Mouse (Mus musculus) heart, embryonic 16.5 days (tissue): Measurements from ENCODE around the gene Tmsb10. TPM values are rescaled to one million over a fixed set of nuclear protein-coding genes. Genes with fewer than 3 reads are reported as not detected.

Experiments
- ATAC-seq: fragments of 200-750 bp; cut with Nextera tagmentation; replicated peaks from 2 replicates; pipeline ENCODE4 v1.8.0; 2017; ENCODE audit warnings: moderate number of reproducible peaks; ENCODE audit not compliant: insufficient read depth, low FRiP score; ENCODE audit errors: extremely low read depth
- H3K27ac ChIP-seq: fragments of 300-500 bp; sonication (generic); 2 replicates; pipeline ENCODE4 v1.5.1; 2014; ENCODE audit warnings: mild to moderate bottlenecking, low read length, control low read depth, moderate library complexity
- H3K27me3 ChIP-seq: fragments of 300-500 bp; sonication (generic); 2 replicates; pipeline ENCODE4 v1.6.1; 2014; ENCODE audit warnings: low read length, mixed read lengths; ENCODE audit not compliant: control insufficient read depth, insufficient read depth
- H3K36me3 ChIP-seq: fragments of 300-500 bp; sonication (generic); 2 replicates; pipeline ENCODE4 v1.6.1; 2014; ENCODE audit not compliant: control insufficient read depth, insufficient read depth
- H3K4me1 ChIP-seq: fragments of 300-500 bp; sonication (generic); 2 replicates; pipeline ENCODE4 v1.6.1; 2014; ENCODE audit warnings: low read length, mixed read lengths; ENCODE audit not compliant: control insufficient read depth, insufficient read depth
- H3K4me2 ChIP-seq: fragments of 300-500 bp; sonication (generic); 2 replicates; pipeline ENCODE4 v1.6.1; 2014; ENCODE audit warnings: low read depth, mild to moderate bottlenecking, control low read depth, low read length
- H3K4me3 ChIP-seq: fragments of 300-500 bp; sonication (generic); 2 replicates; pipeline ENCODE4 v1.5.1; 2014; ENCODE audit warnings: mild to moderate bottlenecking, control low read depth, low read length
- H3K9ac ChIP-seq: fragments of 300-500 bp; sonication (generic); 2 replicates; pipeline ENCODE4 v1.6.1; 2014; ENCODE audit warnings: low read length, control low read depth
- H3K9me3 ChIP-seq: fragments of 300-500 bp; sonication (generic); replicated peaks from 2 replicates; pipeline ENCODE4 v1.6.1; 2016; ENCODE audit warnings: low read length; ENCODE audit not compliant: control insufficient read depth
- WGBS: fragments of 180-500 bp; shearing (Covaris S2); extraction: QIAGEN DNeasy Blood & Tissue Kit; methylation state at CpG from one replicate; pipeline ENCODE4 v1.1.7; 2014; 5-methylcytosine and 5-hydroxymethylcytosine counted together
- polyA plus RNA-seq: library from polyadenylated mRNA; unstranded; fragments of >200 nt; fragmentation: Nextera tagmentation; extraction: Ambion mirVana; gene quantifications from 2 replicates; pipeline ENCODE4 v1.2.1, GENCODE M21; 2015

Tmsb10 gene
- polyA plus RNA-seq, 1 experiment from 2014 or later = 998 TPM

- Histone ChIP-seq H3K4me2 (no peak overlapping the region), H3K36me3 (no peaks in the 10 kb centered on the region), H3K4me3 (no peak overlapping the region), H3K27me3 (no peaks in the 10 kb centered on the region), H3K9ac (no peak overlapping the region), H3K9me3 (no peaks in the 10 kb centered on the region), H3K27ac (peak overlapping the region; percentile 68; the same call in 1 of the 2 replicates), H3K4me1 (peaks cover 15% of the 10 kb centered on the region; the same call in 1 of the 2 replicates)
- 0 out of 2 replicates have a peak, but pooled peaks have one; percentile 46 for ATAC-seq
- WGBS = 47% methylated on average over 6 of the region's 6 CpGs
Measured at GRCm38 (mm10) chr6:72981851-72982250, 23.3 kb upstream of the Tmsb10 start.

GRCm38 (mm10) chr6:72981124-72981651 is 22.6 kb upstream of the Tmsb10 start:
- peak overlapping the region; percentile 68 for H3K27ac ChIP-seq
- H3K36me3 ChIP-seq = no peaks in the 10 kb centered on the region
- peaks cover 15% of the 10 kb centered on the region; the same call in 1 of the 2 replicates for H3K4me1 ChIP-seq
- whole genome bisulfite sequencing = 21% methylated on average over 9 of the region's 9 CpGs
- peak; percentile 65 for ATAC-seq
- H3K9me3 ChIP-seq = no peaks in the 10 kb centered on the region
- H3K9ac ChIP-seq = peak overlapping the region; percentile 9; the same call in 1 of the 2 replicates
- no peaks in the 10 kb centered on the region for H3K27me3 ChIP-seq
- no peak overlapping the region for H3K4me2 ChIP-seq
- H3K4me3 ChIP-seq = no peak overlapping the region

DNA sequence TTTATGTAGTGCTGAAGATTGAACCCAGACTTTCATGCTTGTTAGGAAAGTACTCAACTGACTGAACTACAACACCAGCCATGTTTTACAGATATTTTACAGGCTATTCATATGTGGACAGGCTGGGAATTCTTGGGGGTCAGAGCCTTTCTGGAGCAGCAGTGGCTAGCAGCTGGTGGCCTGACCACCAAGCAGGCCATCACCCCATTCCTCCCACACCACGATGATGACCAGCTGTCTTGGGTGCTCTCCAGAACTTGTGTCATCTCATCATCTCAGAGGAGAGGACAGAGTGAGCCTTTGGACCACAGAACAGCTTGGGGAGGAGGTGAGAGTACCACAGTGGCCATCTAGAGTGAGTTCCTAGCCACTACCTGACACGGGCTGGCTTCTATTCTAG is 18.3 kb upstream of the Tmsb10 start:
- peaks cover 13% of the 10 kb centered on the region; the same call in 1 of the 2 replicates for H3K4me1 ChIP-seq
- H3K9ac ChIP-seq = no peak overlapping the region
- no peaks in the 10 kb centered on the region for H3K36me3 ChIP-seq
- H3K27ac ChIP-seq = no peak overlapping the region
- no peaks in the 10 kb centered on the region for H3K9me3 ChIP-seq
- no peak overlapping the region for H3K4me3 ChIP-seq
- ATAC-seq = no peak
- H3K27me3 ChIP-seq = no peaks in the 10 kb centered on the region
- H3K4me2 ChIP-seq = no peak overlapping the region
- 83% methylated on average over 2 of the region's 2 CpGs for WGBS

GRCm38 (mm10) chr6:72971074-72971473 is 12.5 kb upstream of the Tmsb10 start:
- WGBS = 61% methylated on average over 3 of the region's 3 CpGs
- Histone ChIP-seq H3K4me3 (no peak overlapping the region), H3K4me2 (no peak overlapping the region), H3K27ac (no peak overlapping the region), H3K27me3 (no peaks in the 10 kb centered on the region), H3K9ac (no peak overlapping the region), H3K4me1 (no peaks in the 10 kb centered on the region), H3K9me3 (no peaks in the 10 kb centered on the region), H3K36me3 (no peaks in the 10 kb centered on the region)
- ATAC-seq = no peak

DNA sequence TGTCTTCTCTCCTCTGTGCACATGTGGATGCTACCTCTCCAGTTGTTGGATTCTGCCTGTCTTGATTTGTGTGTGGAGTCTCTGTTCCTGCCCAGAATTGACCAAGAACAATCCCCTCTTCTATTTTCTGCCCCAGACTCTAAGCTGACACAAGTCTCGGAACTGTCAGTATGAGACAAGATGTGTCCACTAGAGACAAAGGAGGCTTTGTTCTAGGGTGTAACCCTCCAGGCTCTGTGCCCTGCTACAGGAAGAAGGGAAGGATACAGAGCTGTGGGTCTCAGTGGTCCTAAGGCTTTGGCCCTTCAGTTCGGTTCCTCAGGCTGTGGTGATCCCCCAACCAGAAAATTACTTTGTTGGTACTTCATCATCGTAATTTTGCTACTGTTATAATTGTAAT is 11.2 kb upstream of the Tmsb10 start:
- no peaks in the 10 kb centered on the region for H3K4me1 ChIP-seq
- no peaks in the 10 kb centered on the region for H3K27me3 ChIP-seq
- H3K9me3 ChIP-seq = no peaks in the 10 kb centered on the region
- no peak overlapping the region for H3K27ac ChIP-seq
- H3K36me3 ChIP-seq = no peaks in the 10 kb centered on the region
- 78% methylated on average over 3 of the region's 3 CpGs for WGBS
- H3K4me2 ChIP-seq = no peak overlapping the region
- no peak overlapping the region for H3K4me3 ChIP-seq
- H3K9ac ChIP-seq = no peak overlapping the region
- no peak for ATAC-seq

- no peak for ATAC-seq
- 88% methylated on average over 6 of the region's 6 CpGs for WGBS
- Histone ChIP-seq H3K4me1 (peaks cover 3% of the 10 kb centered on the region; the same call in 1 of the 2 replicates), H3K27me3 (no peaks in the 10 kb centered on the region), H3K27ac (no peak overlapping the region), H3K36me3 (no peaks in the 10 kb centered on the region), H3K9me3 (no peaks in the 10 kb centered on the region), H3K9ac (no peak overlapping the region), H3K4me2 (no peak overlapping the region), H3K4me3 (no peak overlapping the region)
Measured at GRCm38 (mm10) chr6:72965199-72965598, 6.7 kb upstream of the Tmsb10 start.

DNA sequence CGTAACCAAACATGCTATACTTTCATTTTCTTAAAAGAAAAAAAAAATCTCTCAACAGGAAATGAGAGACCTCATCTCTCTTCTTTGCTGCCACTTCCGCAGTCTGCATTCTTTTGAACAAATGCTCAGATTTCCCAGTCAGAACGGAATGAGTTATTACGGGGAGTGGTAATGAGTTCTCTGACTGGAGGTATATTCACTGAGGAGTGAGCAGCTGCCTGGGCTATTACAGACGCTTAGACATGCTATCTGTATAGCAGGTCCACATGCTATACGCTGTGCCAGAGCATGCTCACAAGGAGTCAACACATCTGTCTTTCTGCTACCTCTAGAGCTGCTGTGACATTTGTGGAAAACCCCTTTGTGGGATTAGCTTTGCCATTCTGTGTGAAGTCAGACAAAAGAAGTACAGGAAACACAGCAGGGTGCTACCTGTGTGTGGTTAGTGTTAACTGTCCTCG is 3.8 kb upstream of the Tmsb10 start:
- no peak for ATAC-seq
- Histone ChIP-seq H3K36me3 (no peaks in the 10 kb centered on the region), H3K4me3 (no peak overlapping the region), H3K27me3 (no peaks in the 10 kb centered on the region), H3K4me2 (peak overlapping the region; percentile 5), H3K9me3 (no peaks in the 10 kb centered on the region), H3K4me1 (peaks cover 3% of the 10 kb centered on the region), H3K9ac (no peak overlapping the region), H3K27ac (peak overlapping the region; percentile 5; the same call in 1 of the 2 replicates)
- 45% methylated on average over 7 of the region's 7 CpGs for WGBS

- H3K27me3 ChIP-seq = no peaks in the 10 kb centered on the region
- no peak overlapping the region for H3K9ac ChIP-seq
- no peaks in the 10 kb centered on the region for H3K36me3 ChIP-seq
- ATAC-seq = no peak
- no peak overlapping the region for H3K27ac ChIP-seq
- H3K9me3 ChIP-seq = no peaks in the 10 kb centered on the region
- H3K4me3 ChIP-seq = no peak overlapping the region
- H3K4me1 ChIP-seq = peaks cover 7% of the 10 kb centered on the region
- H3K4me2 ChIP-seq = no peak overlapping the region
- WGBS = 86% methylated on average over 9 of the region's 9 CpGs
Measured at GRCm38 (mm10) chr6:72961603-72962002, 3.1 kb upstream of the Tmsb10 start.

- WGBS = 83% methylated on average over 5 of the region's 5 CpGs
- Histone ChIP-seq H3K9ac (no peak overlapping the region), H3K4me3 (no peak overlapping the region), H3K27ac (no peak overlapping the region), H3K9me3 (no peaks in the 10 kb centered on the region), H3K4me2 (no peak overlapping the region), H3K27me3 (no peaks in the 10 kb centered on the region), H3K4me1 (peaks cover 17% of the 10 kb centered on the region), H3K36me3 (no peaks in the 10 kb centered on the region)
- ATAC-seq = no peak
Measured at GRCm38 (mm10) chr6:72960675-72961074, 2.1 kb upstream of the Tmsb10 start.
